Mouse (Mus musculus) forebrain, embryonic 14.5 days (tissue): ENCODE measurements at regions not wholly inside any gene's neighbourhood (a gene's known extent, or its start where the extent isn't known, plus 50 kb on each side); places are given as distances from the start of the nearest gene placed in this dataset. TPM values are rescaled to one million over a fixed set of nuclear protein-coding genes. Genes with fewer than 3 reads are reported as not detected.

ENCODE experiments used
- ATAC-seq: fragments of 200-750 bp; cut with Nextera tagmentation; 2 replicates; pipeline ENCODE4 v1.8.0; 2017; ENCODE audit warnings: mild to moderate bottlenecking, moderate library complexity
- DNase-seq: peaks from one replicate; pipeline ENCODE4 v3.0.0-alpha.2; 2015; ENCODE audit warnings: low spot score
- H3K27ac ChIP-seq: fragments of 300-500 bp; sonication (generic); 2 replicates; pipeline ENCODE4 v1.5.1; 2014; ENCODE audit warnings: low read depth, mild to moderate bottlenecking, control low read depth, low read length, moderate library complexity
- H3K27me3 ChIP-seq: fragments of 300-500 bp; sonication (generic); replicated peaks from 2 replicates; pipeline ENCODE4 v1.6.1; 2014; ENCODE audit warnings: low read length, control low read depth, mixed read lengths; ENCODE audit not compliant: control insufficient read depth, insufficient read depth
- H3K36me3 ChIP-seq: fragments of 300-500 bp; sonication (generic); 2 replicates; pipeline ENCODE4 v1.6.1; 2014; ENCODE audit warnings: low read length, control low read depth; ENCODE audit not compliant: control insufficient read depth, insufficient read depth
- H3K4me1 ChIP-seq: fragments of 300-500 bp; sonication (generic); 2 replicates; pipeline ENCODE4 v1.6.1; 2014; ENCODE audit warnings: antibody characterized with exemption, low read length, control low read depth; ENCODE audit not compliant: control insufficient read depth, insufficient read depth
- H3K4me2 ChIP-seq: fragments of 300-500 bp; sonication (generic); 2 replicates; pipeline ENCODE4 v1.6.1; 2014; ENCODE audit warnings: mild to moderate bottlenecking, control low read depth, low read length
- H3K4me3 ChIP-seq: fragments of 300-500 bp; sonication (generic); 2 replicates; pipeline ENCODE4 v1.5.1; 2014; ENCODE audit warnings: low read depth, low read length, control low read depth
- H3K9ac ChIP-seq: fragments of 300-500 bp; sonication (generic); 2 replicates; pipeline ENCODE4 v1.6.1; 2014; ENCODE audit warnings: mild to moderate bottlenecking, low read length, control low read depth, moderate library complexity
- H3K9me3 ChIP-seq: fragments of 300-500 bp; sonication (generic); replicated peaks from 2 replicates; pipeline ENCODE4 v1.6.1; 2016; ENCODE audit warnings: low read length, control low read depth, mixed read lengths; ENCODE audit not compliant: control insufficient read depth
- WGBS: fragments of 180-500 bp; shearing (Covaris S2); extraction: QIAGEN DNeasy Blood & Tissue Kit; methylation state at CpG from one replicate; pipeline ENCODE4 v1.1.7; 2014; 5-methylcytosine and 5-hydroxymethylcytosine counted together
- microRNA counts: library from miRNA; unstranded; fragments of <30 nt; microRNA quantifications from one replicate; lab custom pipeline; 2016
- microRNA-seq: library from miRNA; unstranded; fragments of <30 nt; microRNA quantifications from one replicate; pipeline ENCODE4, GENCODE M21; 2016

- Histone ChIP-seq H3K4me1 (peaks cover 15% of the 10 kb centered on the region), H3K9ac (no peak overlapping the region), H3K4me2 (no peak overlapping the region), H3K27ac (peak overlapping the region; percentile 78), H3K27me3 (no peaks in the 10 kb centered on the region), H3K36me3 (no peaks in the 10 kb centered on the region), H3K9me3 (no peaks in the 10 kb centered on the region), H3K4me3 (no peak overlapping the region)
- DNase-seq (no peak), ATAC-seq (no peak)
- WGBS: 22% methylated on average over 4 of the region's 4 CpGs
Observed at GRCm38 (mm10) chrX:103556046-103556445, 74.3 kb upstream of the Zcchc13 start.

- H3K4me3 ChIP-seq: no peak overlapping the region
- no peak for ATAC-seq
- no peak overlapping the region for H3K9ac ChIP-seq
- WGBS: 45% methylated on average over 7 of the region's 7 CpGs
- peaks cover 15% of the 10 kb centered on the region for H3K4me1 ChIP-seq
- no peaks in the 10 kb centered on the region for H3K36me3 ChIP-seq
- peak overlapping the region; percentile 78 for H3K27ac ChIP-seq
- no peak overlapping the region for H3K4me2 ChIP-seq
- no peaks in the 10 kb centered on the region for H3K27me3 ChIP-seq
- DNase-seq: no peak
- no peaks in the 10 kb centered on the region for H3K9me3 ChIP-seq
Observed at GRCm38 (mm10) chrX:103556681-103557490, 73.5 kb upstream of the Zcchc13 start.

- peaks cover 15% of the 10 kb centered on the region for H3K4me1 ChIP-seq
- no peak overlapping the region for H3K4me2 ChIP-seq
- no peak overlapping the region for H3K4me3 ChIP-seq
- WGBS: 73% methylated on average over 4 of the region's 4 CpGs
- H3K36me3 ChIP-seq: no peaks in the 10 kb centered on the region
- H3K27me3 ChIP-seq: no peaks in the 10 kb centered on the region
- no peak for ATAC-seq
- peak; percentile 53 for DNase-seq
- H3K9ac ChIP-seq: no peak overlapping the region
- peak overlapping the region; percentile 21; the same call in 1 of the 2 replicates for H3K27ac ChIP-seq
- H3K9me3 ChIP-seq: no peaks in the 10 kb centered on the region
Observed at GRCm38 (mm10) chrX:103557496-103557895, 72.9 kb upstream of the Zcchc13 start.

- Histone ChIP-seq H3K27me3 (no peaks in the 10 kb centered on the region), H3K36me3 (no peaks in the 10 kb centered on the region), H3K4me3 (no peak overlapping the region), H3K9ac (no peak overlapping the region), H3K4me1 (peaks cover 9% of the 10 kb centered on the region), H3K9me3 (no peaks in the 10 kb centered on the region), H3K4me2 (no peak overlapping the region), H3K27ac (peak overlapping the region; percentile 84)
- ATAC-seq (peak; percentile 98), DNase-seq (peak; percentile 97)
- WGBS: 8% methylated on average over 8 of the region's 8 CpGs
Observed at GRCm38 (mm10) chrX:103563531-103564246, 66.7 kb upstream of the Zcchc13 start.

GRCm38 (mm10) chrX:103573344-103573743 is 57.0 kb upstream of the Zcchc13 start:
- Histone ChIP-seq H3K36me3 (0 out of 2 replicates have a peak, but pooled peaks cover 10% of the 10 kb centered on the region), H3K4me1 (no peaks in the 10 kb centered on the region), H3K27me3 (no peaks in the 10 kb centered on the region), H3K9me3 (no peaks in the 10 kb centered on the region), H3K27ac (no peak overlapping the region), H3K4me2 (no peak overlapping the region), H3K9ac (no peak overlapping the region), H3K4me3 (no peak overlapping the region)
- no peak for DNase-seq
- no peak for ATAC-seq
- 80% methylated on average over 4 of the region's 4 CpGs for WGBS

GRCm38 (mm10) chrX:103579484-103579883 is 50.9 kb upstream of the Zcchc13 start:
- Histone ChIP-seq H3K4me2 (no peak overlapping the region), H3K9ac (no peak overlapping the region), H3K9me3 (no peaks in the 10 kb centered on the region), H3K27ac (no peak overlapping the region), H3K4me1 (no peaks in the 10 kb centered on the region), H3K4me3 (no peak overlapping the region), H3K27me3 (no peaks in the 10 kb centered on the region), H3K36me3 (no peaks in the 10 kb centered on the region)
- 91% methylated on average over 5 of the region's 5 CpGs for WGBS
- DNase-seq: no peak
- no peak for ATAC-seq

MicroRNA genes in the stretch of these regions (microRNA counts, 519-probe panel; counts per million panel counts)
- 4,755 counts per million, percentile 68 among the panel's probes with 10 or more counts for microRNA mmu-miR-374 (lab: Ali Mortazavi, UCI)
- microRNA mmu-miR-421 (lab: Ali Mortazavi, UCI): 3,625 counts per million, percentile 36 among the panel's probes with 10 or more counts

Small RNAs in the stretch of these regions (microRNA-seq; reads per million reads assigned to microRNA genes)
- not detected for gene Mir374b
- gene Mir374c: not detected
- 239 reads per million, percentile 68 among the genes with 10 or more reads in this experiment for gene Mir421
